Mouse (Mus musculus) erythroblast, embryonic 14.5 days (primary cell): ENCODE results near the gene 2810004N23Rik. TPM values are rescaled to one million over a fixed set of nuclear protein-coding genes. Genes with fewer than 3 reads are reported as not detected.

ENCODE experiments used
- H3K27me3 ChIP-seq: 2 replicates; pipeline ENCODE4 v1.6.1; 2012; ENCODE audit warnings: inconsistent platforms; ENCODE audit not compliant: control insufficient read depth
- H3K36me3 ChIP-seq: 2 replicates; pipeline ENCODE4 v1.6.1; 2012; ENCODE audit warnings: mild to moderate bottlenecking, inconsistent platforms; ENCODE audit not compliant: control insufficient read depth
- H3K4me1 ChIP-seq: 2 replicates; pipeline ENCODE4 v1.6.1; 2012; ENCODE audit warnings: inconsistent platforms; ENCODE audit not compliant: control insufficient read depth
- H3K4me3 ChIP-seq: replicated peaks from 2 replicates; pipeline ENCODE3; 2012; ENCODE audit warnings: moderate library complexity, mild to moderate bottlenecking, inconsistent platforms
- H3K9me3 ChIP-seq: 2 replicates; pipeline ENCODE4 v1.6.1; 2012; ENCODE audit warnings: low read length, inconsistent platforms, mixed read lengths; ENCODE audit not compliant: control insufficient read depth
- GATA1 ChIP-seq: IDR thresholded peaks from 2 replicates; pipeline ENCODE4 v1.6.1; 2012; ENCODE audit warnings: low read length, inconsistent platforms, mixed read lengths
- TAL1 ChIP-seq: IDR thresholded peaks from 3 replicates; pipeline ENCODE4 v1.6.1; 2012; ENCODE audit warnings: low read length, inconsistent platforms, mixed read lengths
- polyA plus RNA-seq: library from polyadenylated mRNA; stranded (reverse); fragments of >175 nt; gene quantifications from 2 replicates; pipeline ENCODE4 v1.2.3, GENCODE M21; 2012

Gene 2810004N23Rik
- polyA plus RNA-seq, 1 experiment: 0.93 TPM

DNA sequence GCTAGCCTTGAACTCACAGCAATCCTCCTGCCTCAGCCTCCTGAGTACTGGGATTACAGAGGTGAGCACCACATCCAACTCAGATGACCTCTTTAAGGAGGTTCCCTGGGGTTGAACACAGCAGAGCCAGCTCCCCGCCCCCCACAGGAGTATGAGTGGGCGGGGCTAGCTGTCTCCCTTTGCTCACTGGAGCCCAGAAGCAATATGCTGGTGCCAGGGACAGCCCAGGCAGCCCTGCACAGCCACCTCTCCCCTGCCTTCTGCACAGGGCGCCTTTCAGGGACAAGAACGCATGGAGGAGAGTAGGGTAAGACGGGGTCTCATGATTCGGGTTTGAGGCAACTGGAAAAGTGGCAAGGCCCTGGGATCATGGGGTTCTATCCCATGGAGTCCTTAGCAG, 31.4 kb downstream of the 2810004N23Rik start:
- TF ChIP-seq GATA1 (no peak), TAL1 (no peak)
- H3K4me3 ChIP-seq: no peak overlapping the region
- peaks cover 15% of the 10 kb centered on the region for H3K27me3 ChIP-seq
- H3K36me3 ChIP-seq: no peaks in the 10 kb centered on the region
- H3K4me1 ChIP-seq: no peaks in the 10 kb centered on the region
- no peaks in the 10 kb centered on the region for H3K9me3 ChIP-seq

DNA sequence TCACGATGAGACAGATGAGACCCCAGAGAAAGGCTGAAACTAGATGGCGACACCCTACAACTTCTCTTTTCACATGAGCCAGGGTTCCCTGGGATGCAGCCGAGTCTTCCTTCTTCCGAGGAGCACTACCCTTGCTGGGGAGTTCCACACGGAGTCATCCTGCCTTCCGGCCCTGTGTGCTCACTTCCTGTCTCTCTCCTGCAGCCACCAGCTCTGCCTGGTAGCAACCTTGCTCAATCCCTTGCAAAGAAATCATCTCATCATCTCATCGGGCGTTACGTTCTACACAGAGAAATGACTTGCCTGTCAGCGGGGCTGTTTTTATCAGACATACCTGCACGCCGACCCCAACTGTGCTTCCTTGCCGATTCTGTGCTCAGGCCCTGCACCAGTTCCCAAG, 32.9 kb downstream of the 2810004N23Rik start:
- Histone ChIP-seq H3K36me3 (no peaks in the 10 kb centered on the region), H3K4me1 (no peaks in the 10 kb centered on the region), H3K4me3 (no peak overlapping the region), H3K9me3 (no peaks in the 10 kb centered on the region), H3K27me3 (peaks cover 15% of the 10 kb centered on the region)
- TF ChIP-seq GATA1: no peak
- TF ChIP-seq TAL1: no peak

DNA sequence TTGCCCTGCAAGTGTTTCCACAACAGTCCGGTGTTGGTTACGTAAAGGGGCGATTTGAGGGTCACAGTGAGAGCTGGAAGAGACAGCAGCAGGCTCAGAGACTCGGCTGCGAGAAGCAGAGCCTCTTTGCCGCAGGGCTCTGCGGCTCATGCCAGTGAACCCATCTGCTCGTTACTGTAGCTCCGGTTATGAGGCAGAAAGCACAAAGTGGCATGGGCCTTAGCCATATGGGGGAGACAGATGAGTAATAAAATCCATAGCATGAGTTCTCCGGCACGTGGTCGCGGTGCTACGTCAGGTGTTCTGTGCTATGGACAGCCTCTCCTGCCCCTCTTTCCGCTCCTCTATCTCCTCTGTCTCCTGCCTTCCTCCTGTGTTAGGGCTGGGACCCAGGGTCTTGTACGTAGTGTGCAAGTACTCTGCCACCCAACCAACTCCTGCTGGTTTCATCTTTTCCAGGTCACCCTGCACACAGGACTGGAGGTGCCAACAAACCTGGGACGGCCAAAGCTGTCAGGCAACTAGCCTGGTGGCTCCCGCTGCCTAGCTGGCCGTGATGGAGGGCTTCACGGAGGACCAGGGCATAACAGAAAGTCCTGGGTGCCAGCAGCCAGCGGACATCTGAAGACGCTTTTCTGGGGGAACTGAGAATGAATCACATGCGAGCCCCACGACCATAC, 34.2 kb downstream of the 2810004N23Rik start:
- no peak for TF ChIP-seq GATA1
- no peak for TF ChIP-seq TAL1
- H3K36me3 ChIP-seq: no peaks in the 10 kb centered on the region
- H3K4me1 ChIP-seq: no peaks in the 10 kb centered on the region
- H3K27me3 ChIP-seq: peaks cover 12% of the 10 kb centered on the region
- no peaks in the 10 kb centered on the region for H3K9me3 ChIP-seq
- no peak overlapping the region for H3K4me3 ChIP-seq

DNA sequence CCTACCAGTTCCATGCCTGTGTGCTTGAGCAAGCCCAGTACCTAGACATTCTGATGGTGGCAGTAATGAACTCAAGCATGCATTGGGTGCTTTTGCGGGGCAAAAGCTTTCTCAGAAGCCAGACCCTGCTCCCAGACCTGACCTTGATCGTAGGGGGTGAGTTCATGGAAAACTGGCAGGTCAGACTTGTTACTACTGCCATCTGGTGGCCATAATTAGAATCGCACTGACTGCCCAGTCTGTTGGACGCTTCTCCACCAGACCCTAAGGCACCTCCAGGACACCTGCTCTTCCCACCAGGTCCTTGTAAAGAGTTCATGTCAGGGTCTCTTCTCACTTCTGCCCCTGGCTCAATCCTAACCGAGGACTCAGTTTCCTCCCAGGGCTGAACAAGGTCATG, 35.5 kb downstream of the 2810004N23Rik start:
- Histone ChIP-seq H3K36me3 (no peaks in the 10 kb centered on the region), H3K9me3 (no peaks in the 10 kb centered on the region), H3K27me3 (peaks cover 5% of the 10 kb centered on the region; the same call in 1 of the 2 replicates), H3K4me3 (no peak overlapping the region), H3K4me1 (no peaks in the 10 kb centered on the region)
- no peak for TF ChIP-seq GATA1

DNA sequence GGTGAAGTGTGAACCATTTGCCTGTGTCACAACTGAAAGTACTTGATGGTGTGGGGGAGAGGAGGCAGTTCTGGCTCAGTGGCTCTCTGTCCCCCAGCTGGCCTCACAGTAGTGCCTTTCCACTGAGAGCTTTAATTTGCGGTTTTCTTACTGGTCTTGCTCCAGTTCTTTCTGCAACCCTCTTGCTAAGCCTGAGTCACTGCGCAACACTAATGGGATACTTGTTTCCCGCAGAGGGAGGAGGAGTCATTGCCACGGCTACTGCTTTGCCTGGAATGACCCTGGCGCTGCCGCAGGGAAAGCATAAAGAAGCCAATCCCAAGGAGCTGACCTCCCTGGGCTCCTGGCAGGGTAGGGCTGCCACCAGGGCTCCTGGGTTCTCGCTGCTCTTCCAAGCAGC, 36.3 kb downstream of the 2810004N23Rik start:
- Histone ChIP-seq H3K4me3 (no peak overlapping the region), H3K9me3 (no peaks in the 10 kb centered on the region), H3K27me3 (peaks cover 5% of the 10 kb centered on the region; the same call in 1 of the 2 replicates), H3K36me3 (no peaks in the 10 kb centered on the region), H3K4me1 (no peaks in the 10 kb centered on the region)
- TF ChIP-seq TAL1 (no peak), GATA1 (no peak)

DNA sequence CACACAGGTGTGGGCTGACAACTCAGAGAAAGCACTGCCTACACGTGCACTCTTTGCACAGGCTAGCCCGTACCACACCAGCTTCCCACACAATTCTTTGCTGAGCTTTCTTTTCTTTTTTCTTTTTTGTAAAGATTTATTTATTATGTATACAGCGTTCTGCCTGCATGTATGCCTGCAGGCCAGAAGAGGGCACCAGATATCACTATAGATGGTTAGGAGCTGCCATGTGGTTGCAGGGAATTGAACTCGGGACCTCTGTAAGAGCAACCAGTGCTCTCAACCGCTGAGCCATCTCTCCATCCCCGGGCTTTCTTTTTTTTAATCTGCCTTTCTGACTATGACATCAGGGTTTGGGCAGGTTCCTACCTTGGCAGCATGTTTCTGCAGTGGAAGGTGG, 39.4 kb downstream of the 2810004N23Rik start:
- no peaks in the 10 kb centered on the region for H3K36me3 ChIP-seq
- 0 out of 2 replicates have a peak, but pooled peaks cover 3% of the 10 kb centered on the region for H3K9me3 ChIP-seq
- 0 out of 2 replicates have a peak, but pooled peaks cover 3% of the 10 kb centered on the region for H3K27me3 ChIP-seq
- TF ChIP-seq TAL1 (no peak), GATA1 (no peak)
- no peak overlapping the region for H3K4me3 ChIP-seq
- no peaks in the 10 kb centered on the region for H3K4me1 ChIP-seq

DNA sequence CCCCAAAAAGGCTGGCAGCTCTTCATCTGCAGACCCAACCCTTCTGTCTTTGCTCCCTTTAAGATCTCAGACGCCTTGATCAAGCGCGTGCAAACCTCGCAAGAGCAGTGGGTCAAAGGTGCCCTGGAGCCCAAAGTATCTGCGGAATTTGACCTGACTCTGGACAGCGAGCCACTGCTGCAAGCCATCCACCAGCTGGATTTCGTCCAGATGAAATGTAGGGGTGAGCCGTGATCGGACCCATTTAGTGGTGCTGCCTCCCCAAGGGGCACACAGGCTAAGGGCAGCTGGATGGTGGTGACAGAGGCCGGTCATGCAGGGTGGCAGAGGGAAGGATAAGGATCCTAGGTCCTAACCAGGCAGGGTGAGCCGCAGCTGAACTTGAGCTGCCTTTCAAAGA, 42.8 kb downstream of the 2810004N23Rik start:
- TF ChIP-seq TAL1 (no peak), GATA1 (no peak)
- Histone ChIP-seq H3K27me3 (no peaks in the 10 kb centered on the region), H3K4me3 (no peak overlapping the region), H3K4me1 (no peaks in the 10 kb centered on the region), H3K9me3 (peaks cover 19% of the 10 kb centered on the region), H3K36me3 (no peaks in the 10 kb centered on the region)

DNA sequence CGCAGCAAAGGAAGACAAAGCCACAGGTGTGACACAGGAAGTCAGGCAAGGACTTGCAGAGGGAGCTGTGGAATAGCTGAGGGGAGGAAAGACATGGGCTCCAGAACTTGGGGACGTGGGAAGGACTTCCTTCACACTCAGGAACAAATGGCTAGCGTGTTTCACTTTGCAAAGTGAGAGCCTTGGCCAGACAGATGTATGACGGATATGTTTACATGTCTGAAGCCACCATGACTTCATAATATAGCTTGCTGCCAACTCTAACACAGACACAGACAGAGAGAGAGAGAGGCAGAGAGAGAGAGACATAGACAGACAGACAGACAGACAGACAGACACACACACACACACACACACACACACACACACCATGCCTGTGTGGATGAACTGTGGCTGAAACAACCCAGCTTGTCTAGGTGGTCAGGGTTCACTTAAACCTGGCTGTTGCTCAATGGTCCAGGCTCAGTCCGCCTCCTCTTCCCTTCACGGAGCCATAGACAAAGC, 43.3 kb downstream of the 2810004N23Rik start:
- TF ChIP-seq TAL1: no peak
- TF ChIP-seq GATA1: no peak
- no peaks in the 10 kb centered on the region for H3K4me1 ChIP-seq
- H3K36me3 ChIP-seq: no peaks in the 10 kb centered on the region
- no peaks in the 10 kb centered on the region for H3K27me3 ChIP-seq
- no peak overlapping the region for H3K4me3 ChIP-seq
- peaks cover 19% of the 10 kb centered on the region for H3K9me3 ChIP-seq

DNA sequence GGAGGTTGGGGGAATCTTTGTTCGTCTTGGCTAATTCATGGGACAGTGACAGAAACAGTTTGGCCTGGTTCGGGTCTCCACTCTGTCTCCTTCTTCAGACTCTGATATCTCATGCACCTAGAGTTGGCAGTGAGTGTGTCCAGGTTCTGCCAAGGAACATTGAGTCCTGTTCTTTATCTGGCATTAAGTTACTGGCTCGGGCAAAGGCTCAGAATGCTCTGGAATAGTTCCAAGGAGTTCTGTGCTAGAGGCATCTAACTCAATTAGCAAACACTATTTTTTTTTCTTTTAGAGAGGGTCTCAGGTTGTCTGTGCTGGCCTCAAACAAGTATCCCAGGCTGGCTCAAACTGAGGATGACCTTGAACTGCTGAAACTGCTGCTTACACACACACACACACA, 45.6 kb downstream of the 2810004N23Rik start:
- TF ChIP-seq GATA1 (no peak), TAL1 (no peak)
- H3K4me1 ChIP-seq: no peaks in the 10 kb centered on the region
- H3K27me3 ChIP-seq: no peaks in the 10 kb centered on the region
- H3K9me3 ChIP-seq: peaks cover 19% of the 10 kb centered on the region
- H3K4me3 ChIP-seq: no peak overlapping the region
- no peaks in the 10 kb centered on the region for H3K36me3 ChIP-seq

DNA sequence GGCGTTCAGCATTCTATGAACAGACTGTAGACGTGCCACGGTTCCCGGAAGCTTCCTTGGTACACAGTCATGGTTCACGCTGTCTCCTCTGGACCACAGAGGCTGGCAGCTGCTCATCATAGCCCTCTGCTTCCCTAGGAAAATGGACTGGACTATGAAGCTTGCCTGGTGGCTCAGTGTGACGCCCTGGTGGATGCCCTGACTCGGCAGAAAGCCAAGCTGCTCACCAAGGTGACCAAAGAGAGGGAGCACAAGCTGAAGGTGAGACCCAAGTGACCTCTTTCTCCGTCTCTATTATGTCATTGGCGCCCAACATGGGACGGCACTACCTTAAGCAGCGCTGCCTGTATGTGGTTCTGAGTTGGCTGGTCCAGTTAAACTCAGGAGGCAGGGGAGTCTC, 46.1 kb downstream of the 2810004N23Rik start:
- H3K36me3 ChIP-seq: no peaks in the 10 kb centered on the region
- H3K4me1 ChIP-seq: no peaks in the 10 kb centered on the region
- H3K9me3 ChIP-seq: peaks cover 19% of the 10 kb centered on the region
- no peak overlapping the region for H3K4me3 ChIP-seq
- H3K27me3 ChIP-seq: no peaks in the 10 kb centered on the region
- TF ChIP-seq TAL1 (no peak), GATA1 (no peak)
